Mouse (Mus musculus) kidney, postnatal 0 days (tissue): Measurements from ENCODE around the gene Tead3. TPM values are rescaled to one million over a fixed set of nuclear protein-coding genes. Genes with fewer than 3 reads are reported as not detected.

Source experiments
- ATAC-seq: fragments of 200-750 bp; cut with Nextera tagmentation; replicated peaks from 2 replicates; pipeline ENCODE4 v1.8.0; 2017; ENCODE audit warnings: low read depth, moderate number of reproducible peaks, moderate TSS enrichment, moderate library complexity; ENCODE audit not compliant: low FRiP score
- DNase-seq: peaks from one replicate; pipeline ENCODE4 v3.0.0-alpha.2; 2016; ENCODE audit warnings: low spot score
- H3K27ac ChIP-seq: fragments of 300-500 bp; sonication (generic); 2 replicates; pipeline ENCODE4 v1.5.1; 2014; ENCODE audit warnings: mild to moderate bottlenecking
- H3K27me3 ChIP-seq: fragments of 300-500 bp; sonication (generic); 2 replicates; pipeline ENCODE4 v1.6.1; 2014; ENCODE audit warnings: low read length, mixed read lengths; ENCODE audit not compliant: insufficient read depth
- H3K36me3 ChIP-seq: fragments of 300-500 bp; sonication (generic); 2 replicates; pipeline ENCODE4 v1.6.1; 2014; ENCODE audit warnings: low read length, mixed read lengths; ENCODE audit not compliant: insufficient read depth
- H3K4me1 ChIP-seq: fragments of 300-500 bp; sonication (generic); replicated peaks from 2 replicates; pipeline ENCODE4 v1.6.1; 2014; ENCODE audit warnings: antibody characterized with exemption, low read length, mixed read lengths; ENCODE audit not compliant: insufficient read depth
- H3K4me2 ChIP-seq: fragments of 300-500 bp; sonication (generic); 2 replicates; pipeline ENCODE4 v1.6.1; 2014; ENCODE audit warnings: mild to moderate bottlenecking, low read length, moderate library complexity, mixed read lengths
- H3K4me3 ChIP-seq: fragments of 300-500 bp; sonication (generic); replicated peaks from 2 replicates; pipeline ENCODE4 v1.5.1; 2014; ENCODE audit warnings: low read depth, low read length
- H3K9ac ChIP-seq: fragments of 300-500 bp; sonication (generic); 2 replicates; pipeline ENCODE4 v1.6.1; 2014; ENCODE audit warnings: low read depth, low read length
- H3K9me3 ChIP-seq: fragments of 300-500 bp; sonication (generic); replicated peaks from 2 replicates; pipeline ENCODE4 v1.6.1; 2016; ENCODE audit warnings: low read length, inconsistent platforms, mixed read lengths
- CTCF ChIP-seq: IDR thresholded peaks from 2 replicates; pipeline ENCODE4 v1.5.1; 2016; ENCODE audit warnings: antibody characterized with exemption, low read depth, mild to moderate bottlenecking, moderate library complexity
- WGBS: fragments of 180-500 bp; shearing (Covaris S2); extraction: QIAGEN DNeasy Blood & Tissue Kit; methylation state at CpG from one replicate; pipeline ENCODE4 v1.1.7; 2014; 5-methylcytosine and 5-hydroxymethylcytosine counted together
- polyA plus RNA-seq: library from polyadenylated mRNA; unstranded; fragments of >200 nt; fragmentation: Nextera tagmentation; extraction: Ambion mirVana; gene quantifications from 2 replicates; pipeline ENCODE4 v1.2.1, GENCODE M21; 2015

The Tead3 gene
- polyA plus RNA-seq, 1 experiment from 2014 or later = 7.7 TPM

- H3K4me3 ChIP-seq = no peak overlapping the region
These were observed 35.7 kb upstream of the Tead3 start for GRCm38 (mm10) chr17:28386150-28386905.

GRCm38 (mm10) chr17:28384298-28384697 is 33.7 kb upstream of the Tead3 start:
- no peaks in the 10 kb centered on the region for H3K4me1 ChIP-seq
- H3K4me3 ChIP-seq = no peak overlapping the region
- no peak overlapping the region for H3K27ac ChIP-seq
- peak; percentile 60 for TF ChIP-seq CTCF
- DNase-seq (peak; percentile 29), ATAC-seq (no peak)
- no peaks in the 10 kb centered on the region for H3K9me3 ChIP-seq
- no peaks in the 10 kb centered on the region for H3K36me3 ChIP-seq
- H3K9ac ChIP-seq = no peak overlapping the region
- no peaks in the 10 kb centered on the region for H3K27me3 ChIP-seq
- H3K4me2 ChIP-seq = no peak overlapping the region
- 67% methylated on average over 4 of the region's 4 CpGs for WGBS

More at GRCm38 (mm10) chr17:28386150-28386905, 35.7 kb upstream of the Tead3 start:
- ATAC-seq (peak; percentile 44; the same call in 1 of the 2 replicates), DNase-seq (peak; percentile 82)
- no peaks in the 10 kb centered on the region for H3K27me3 ChIP-seq
- peak; percentile 89 for TF ChIP-seq CTCF
- H3K4me1 ChIP-seq = no peaks in the 10 kb centered on the region
- no peaks in the 10 kb centered on the region for H3K36me3 ChIP-seq
- peak overlapping the region; percentile 35; the same call in 1 of the 2 replicates for H3K4me2 ChIP-seq
- no peaks in the 10 kb centered on the region for H3K9me3 ChIP-seq
- H3K9ac ChIP-seq = no peak overlapping the region
- no peak overlapping the region for H3K27ac ChIP-seq
- 7% methylated on average over 23 of the region's 23 CpGs for WGBS

- H3K27ac ChIP-seq = no peak overlapping the region
- WGBS = 12% methylated on average over 6 of the region's 6 CpGs
- no peak for TF ChIP-seq CTCF
These were observed 29.6 kb upstream of the Tead3 start for GRCm38 (mm10) chr17:28380255-28380654.

GRCm38 (mm10) chr17:28375592-28376061 is 25.0 kb upstream of the Tead3 start:
- peaks cover 4% of the 10 kb centered on the region for H3K4me1 ChIP-seq
- peaks cover 3% of the 10 kb centered on the region; the same call in 1 of the 2 replicates for H3K27me3 ChIP-seq
- ATAC-seq (no peak), DNase-seq (no peak)
- H3K27ac ChIP-seq = no peak overlapping the region
- peak overlapping the region; percentile 10; the same call in 1 of the 2 replicates for H3K4me2 ChIP-seq
- no peaks in the 10 kb centered on the region for H3K9me3 ChIP-seq
- no peak overlapping the region for H3K9ac ChIP-seq
- no peaks in the 10 kb centered on the region for H3K36me3 ChIP-seq
- WGBS = 9% methylated on average over 17 of the region's 17 CpGs
- H3K4me3 ChIP-seq = no peak overlapping the region
- no peak for TF ChIP-seq CTCF

More at GRCm38 (mm10) chr17:28380255-28380654, 29.6 kb upstream of the Tead3 start:
- no peaks in the 10 kb centered on the region for H3K4me1 ChIP-seq
- H3K36me3 ChIP-seq = no peaks in the 10 kb centered on the region
- H3K9ac ChIP-seq = no peak overlapping the region
- H3K27me3 ChIP-seq = peaks cover 3% of the 10 kb centered on the region; the same call in 1 of the 2 replicates
- no peak overlapping the region for H3K4me3 ChIP-seq
- no peak overlapping the region for H3K4me2 ChIP-seq
- DNase-seq (no peak), ATAC-seq (0 out of 2 replicates have a peak, but pooled peaks have one; percentile 5)
- no peaks in the 10 kb centered on the region for H3K9me3 ChIP-seq

GRCm38 (mm10) chr17:28374494-28374893 is 23.9 kb upstream of the Tead3 start:
- Histone ChIP-seq H3K4me1 (peaks cover 4% of the 10 kb centered on the region), H3K9me3 (no peaks in the 10 kb centered on the region), H3K27ac (no peak overlapping the region), H3K36me3 (no peaks in the 10 kb centered on the region), H3K4me3 (no peak overlapping the region), H3K4me2 (peak overlapping the region; percentile 10; the same call in 1 of the 2 replicates), H3K27me3 (peaks cover 3% of the 10 kb centered on the region; the same call in 1 of the 2 replicates), H3K9ac (no peak overlapping the region)
- 15% methylated on average over 15 of the region's 16 CpGs for WGBS
- no peak for TF ChIP-seq CTCF
- no peak for DNase-seq
- ATAC-seq = no peak

GRCm38 (mm10) chr17:28373821-28374220 is 23.2 kb upstream of the Tead3 start:
- ATAC-seq (peak; percentile 53), DNase-seq (peak; percentile 67)
- H3K9ac ChIP-seq = no peak overlapping the region
- H3K4me2 ChIP-seq = no peak overlapping the region
- H3K4me1 ChIP-seq = peaks cover 4% of the 10 kb centered on the region
- H3K27ac ChIP-seq = no peak overlapping the region
- no peak overlapping the region for H3K4me3 ChIP-seq
- peaks cover 3% of the 10 kb centered on the region; the same call in 1 of the 2 replicates for H3K27me3 ChIP-seq
- no peaks in the 10 kb centered on the region for H3K36me3 ChIP-seq
- peak; percentile 87 for TF ChIP-seq CTCF
- WGBS = 20% methylated on average over 10 of the region's 10 CpGs
- H3K9me3 ChIP-seq = no peaks in the 10 kb centered on the region
